Mouse (Mus musculus): ENCODE measurements around the gene Ero1lb. TPM values are rescaled to one million over a fixed set of nuclear protein-coding genes. Genes with fewer than 3 reads are reported as not detected.

The Ero1lb gene
- polyA plus RNA-seq (2016; fragmentation: Nextera tagmentation; extraction: Ambion mirVana), result 6.0 and 7.9 TPM in 2 replicates

GRCm38 (mm10) chr13:12565621-12566390 is at the start of gene Ero1lb:
Gene Ero1lb, plus strand, starts transcription at chr13:12565874.
- H3K27ac ChIP-seq, result peak within 1 kb of the TSS; percentile 79
- H3K27me3 ChIP-seq (ENCODE audit: low read depth, poor library complexity, severe bottlenecking), result peaks cover 10% of the 10 kb centered on the region; the same call in 1 of the 2 replicates

GRCm38 (mm10) chr13:12519371-12519770 is 46.3 kb upstream of the Ero1lb start:
- H3K4me3 ChIP-seq, result peak overlapping the region; percentile 64
- H3K36me3 ChIP-seq, result no peaks in the 10 kb centered on the region
- H3K9me3 ChIP-seq (replicated peaks), result no peaks in the 10 kb centered on the region
- 0 out of 2 replicates have a peak overlapping the region, but pooled peaks have one; percentile 53 for H3K27ac ChIP-seq
- 6% methylated on average over 18 of the region's 18 CpGs for WGBS
- H3K27me3 ChIP-seq (ENCODE audit: low read depth, poor library complexity, severe bottlenecking), result peaks cover 33% of the 10 kb centered on the region
- peaks cover 7% of the 10 kb centered on the region; the same call in 1 of the 2 replicates for H3K4me1 ChIP-seq
- peak; percentile 56 for DNase-seq (ENCODE audit: low spot score)

More at GRCm38 (mm10) chr13:12565621-12566390, at the start of gene Ero1lb:
- no peaks in the 10 kb centered on the region for H3K36me3 ChIP-seq
- WGBS, result under 1% methylated on average over 73 of the region's 73 CpGs
- H3K9me3 ChIP-seq (replicated peaks), result no peaks in the 10 kb centered on the region
- DNase-seq (ENCODE audit: low spot score), result peak; percentile 97
- H3K4me1 ChIP-seq, result peaks cover 13% of the 10 kb centered on the region
- peak within 1 kb of the TSS; percentile 81 for H3K4me3 ChIP-seq

- Histone ChIP-seq H3K4me3 (peak within 1 kb of the TSS; percentile 64), H3K36me3 (no peaks in the 10 kb centered on the region), H3K27me3 (ENCODE audit: low read depth, poor library complexity, severe bottlenecking) (peaks cover 33% of the 10 kb centered on the region), H3K4me1 (peaks cover 7% of the 10 kb centered on the region; the same call in 1 of the 2 replicates), H3K27ac (peak within 1 kb of the TSS; percentile 79), H3K9me3 (replicated peaks) (no peaks in the 10 kb centered on the region)
- DNase-seq (ENCODE audit: low spot score), result peak; percentile 80
- under 1% methylated on average over 35 of the region's 35 CpGs for WGBS
These were observed 45.6 kb upstream of the Ero1lb start, which contains the start of gene Edaradd for GRCm38 (mm10) chr13:12519955-12520584. Gene Edaradd, minus strand, starts transcription at chr13:12520438.

- DNase-seq (ENCODE audit: low spot score), result no peak
- Histone ChIP-seq H3K27ac (no peak overlapping the region), H3K4me1 (peaks cover 7% of the 10 kb centered on the region; the same call in 1 of the 2 replicates), H3K27me3 (ENCODE audit: low read depth, poor library complexity, severe bottlenecking) (peaks cover 33% of the 10 kb centered on the region), H3K4me3 (no peak overlapping the region), H3K36me3 (no peaks in the 10 kb centered on the region), H3K9me3 (replicated peaks) (no peaks in the 10 kb centered on the region)
These were observed 43.3 kb upstream of the Ero1lb start for GRCm38 (mm10) chr13:12522346-12522745.

- Histone ChIP-seq H3K27me3 (ENCODE audit: low read depth, poor library complexity, severe bottlenecking) (peaks cover 13% of the 10 kb centered on the region; the same call in 1 of the 2 replicates), H3K4me1 (peaks cover 13% of the 10 kb centered on the region), H3K36me3 (no peaks in the 10 kb centered on the region), H3K9me3 (replicated peaks) (no peaks in the 10 kb centered on the region), H3K4me3 (no peak overlapping the region), H3K27ac (no peak overlapping the region)
- 87% methylated on average over 4 of the region's 4 CpGs for WGBS
- no peak for DNase-seq (ENCODE audit: low spot score)
These were observed 40.0 kb upstream of the Ero1lb start for GRCm38 (mm10) chr13:12525678-12526077.

GRCm38 (mm10) chr13:12534628-12535027 is 31.0 kb upstream of the Ero1lb start:
- H3K4me3 ChIP-seq, result no peak overlapping the region
- H3K4me1 ChIP-seq, result peaks cover 4% of the 10 kb centered on the region
- no peaks in the 10 kb centered on the region for H3K36me3 ChIP-seq
- DNase-seq (ENCODE audit: low spot score), result no peak
- H3K27ac ChIP-seq, result no peak overlapping the region
- WGBS, result 86% methylated on average over 3 of the region's 3 CpGs
- no peaks in the 10 kb centered on the region for H3K9me3 ChIP-seq (replicated peaks)
- no peaks in the 10 kb centered on the region for H3K27me3 ChIP-seq (ENCODE audit: low read depth, poor library complexity, severe bottlenecking)

GRCm38 (mm10) chr13:12537971-12538370 is 27.7 kb upstream of the Ero1lb start:
- Histone ChIP-seq H3K27me3 (ENCODE audit: low read depth, poor library complexity, severe bottlenecking) (no peaks in the 10 kb centered on the region), H3K27ac (no peak overlapping the region), H3K4me1 (peaks cover 15% of the 10 kb centered on the region), H3K36me3 (no peaks in the 10 kb centered on the region), H3K9me3 (replicated peaks) (no peaks in the 10 kb centered on the region), H3K4me3 (no peak overlapping the region)
- whole genome bisulfite sequencing, result 81% methylated on average over 6 of the region's 6 CpGs
- DNase-seq (ENCODE audit: low spot score), result no peak

GRCm38 (mm10) chr13:12539716-12540115 is 26.0 kb upstream of the Ero1lb start:
- no peak overlapping the region for H3K4me3 ChIP-seq
- no peaks in the 10 kb centered on the region for H3K27me3 ChIP-seq (ENCODE audit: low read depth, poor library complexity, severe bottlenecking)
- H3K36me3 ChIP-seq, result no peaks in the 10 kb centered on the region
- WGBS, result 41% methylated on average over 11 of the region's 11 CpGs
- H3K9me3 ChIP-seq (replicated peaks), result no peaks in the 10 kb centered on the region
- peaks cover 15% of the 10 kb centered on the region for H3K4me1 ChIP-seq
- no peak for DNase-seq (ENCODE audit: low spot score)
- no peak overlapping the region for H3K27ac ChIP-seq

- Histone ChIP-seq H3K9me3 (replicated peaks) (no peaks in the 10 kb centered on the region), H3K27me3 (ENCODE audit: low read depth, poor library complexity, severe bottlenecking) (no peaks in the 10 kb centered on the region), H3K36me3 (no peaks in the 10 kb centered on the region), H3K4me1 (peaks cover 15% of the 10 kb centered on the region), H3K4me3 (no peak overlapping the region), H3K27ac (no peak overlapping the region)
- DNase-seq (ENCODE audit: low spot score), result no peak
- 71% methylated on average over 13 of the region's 13 CpGs for WGBS
These were observed 25.6 kb upstream of the Ero1lb start for GRCm38 (mm10) chr13:12540119-12540518.

GRCm38 (mm10) chr13:12542006-12542981 is 23.4 kb upstream of the Ero1lb start:
- Histone ChIP-seq H3K4me1 (peaks cover 15% of the 10 kb centered on the region), H3K4me3 (peak overlapping the region; percentile 10; the same call in 1 of the 2 replicates)

GRCm38 (mm10) chr13:12543246-12543645 is 22.4 kb upstream of the Ero1lb start:
- Histone ChIP-seq H3K27me3 (ENCODE audit: low read depth, poor library complexity, severe bottlenecking) (no peaks in the 10 kb centered on the region), H3K9me3 (replicated peaks) (no peaks in the 10 kb centered on the region), H3K4me1 (peaks cover 15% of the 10 kb centered on the region), H3K4me3 (no peak overlapping the region), H3K36me3 (no peaks in the 10 kb centered on the region), H3K27ac (no peak overlapping the region)
- no peak for DNase-seq (ENCODE audit: low spot score)
- 76% methylated on average over 5 of the region's 5 CpGs for WGBS

More at GRCm38 (mm10) chr13:12542006-12542981, 23.4 kb upstream of the Ero1lb start:
- Histone ChIP-seq H3K27me3 (ENCODE audit: low read depth, poor library complexity, severe bottlenecking) (no peaks in the 10 kb centered on the region), H3K27ac (no peak overlapping the region), H3K9me3 (replicated peaks) (no peaks in the 10 kb centered on the region), H3K36me3 (no peaks in the 10 kb centered on the region)
- DNase-seq (ENCODE audit: low spot score), result peak; percentile 75
- 10% methylated on average over 23 of the region's 23 CpGs for WGBS

GRCm38 (mm10) chr13:12543880-12544568 is 21.6 kb upstream of the Ero1lb start:
- WGBS, result 88% methylated on average over 8 of the region's 8 CpGs

More at GRCm38 (mm10) chr13:12543880-12544568, 21.6 kb upstream of the Ero1lb start:
- Histone ChIP-seq H3K36me3 (no peaks in the 10 kb centered on the region), H3K4me1 (peaks cover 15% of the 10 kb centered on the region), H3K27ac (no peak overlapping the region), H3K4me3 (no peak overlapping the region), H3K27me3 (ENCODE audit: low read depth, poor library complexity, severe bottlenecking) (no peaks in the 10 kb centered on the region), H3K9me3 (replicated peaks) (no peaks in the 10 kb centered on the region)
- DNase-seq (ENCODE audit: low spot score), result no peak

Measured in limb, embryonic 10.5 days (tissue).